Mouse (Mus musculus): Measurements from ENCODE around the gene Zfp108. TPM values are rescaled to one million over a fixed set of nuclear protein-coding genes. Genes with fewer than 3 reads are reported as not detected.

Zfp108 gene
- polyA plus RNA-seq, 1 experiment: 0.38 TPM

DNA sequence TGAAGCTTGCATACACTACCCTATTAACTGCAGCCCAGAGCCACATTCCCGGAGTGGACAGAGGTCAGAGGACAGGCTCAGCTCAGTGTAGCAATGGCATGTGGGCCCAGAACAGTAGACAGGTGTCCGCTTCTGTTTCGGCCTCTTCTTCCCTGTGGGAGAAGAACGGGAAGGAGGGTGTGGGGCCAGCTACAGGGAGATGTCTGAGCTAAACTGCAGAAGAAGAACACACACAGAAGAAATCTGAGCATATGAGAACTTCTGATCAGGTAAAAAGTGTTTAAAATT is 26.2 kb downstream of the Zfp108 start:
- Histone ChIP-seq H3ac (ENCODE audit: control insufficient read depth, insufficient read length) (no peak overlapping the region), H3K27me3 (ENCODE audit: control insufficient read depth, insufficient read depth, insufficient read length) (peaks cover 5% of the 10 kb centered on the region), H3K36me3 (ENCODE audit: control insufficient read depth, insufficient read depth) (no peaks in the 10 kb centered on the region), H3K4me2 (ENCODE audit: low read depth) (no peak overlapping the region), H3K4me3 (no peak overlapping the region), H3K79me2 (ENCODE audit: control insufficient read depth, insufficient read depth) (no peaks in the 10 kb centered on the region)
- TF ChIP-seq TCF12 (IDR thresholded peaks at IDR 0.05; ENCODE audit: insufficient read depth, poor library complexity, severe bottlenecking) (no peak), MAX (IDR thresholded peaks at IDR 0.05; ENCODE audit: low read depth) (no peak), E2F4 (IDR thresholded peaks at IDR 0.05; ENCODE audit: insufficient read depth) (no peak), REST (IDR thresholded peaks at IDR 0.05; ENCODE audit: insufficient read depth, insufficient read length) (no peak), POLR2A (IDR thresholded peaks at IDR 0.05; ENCODE audit: insufficient read length, low read depth) (no peak), MYOD1 (IDR thresholded peaks at IDR 0.05; ENCODE audit: control insufficient read depth in 1 of 3, insufficient read length in 2 of 3, low read depth in 2 of 3) (no peak), TCF3 (IDR thresholded peaks at IDR 0.05; ENCODE audit: insufficient read length, low read depth) (no peak), POLR2AphosphoS2 (IDR thresholded peaks at IDR 0.05; ENCODE audit: insufficient read length, low read depth) (no peak), CEBPB (IDR thresholded peaks at IDR 0.05; ENCODE audit: insufficient read depth, poor library complexity, severe bottlenecking) (no peak), USF1 (IDR thresholded peaks at IDR 0.05; ENCODE audit: low read depth) (no peak), SRF (IDR thresholded peaks at IDR 0.05; ENCODE audit: control insufficient read depth, insufficient read length, low read depth) (no peak), MYOG (IDR thresholded peaks at IDR 0.05; ENCODE audit: control insufficient read depth in 1 of 3, insufficient read depth in 1 of 3, insufficient read length in 2 of 3, low read depth in 2 of 3) (no peak)

DNA sequence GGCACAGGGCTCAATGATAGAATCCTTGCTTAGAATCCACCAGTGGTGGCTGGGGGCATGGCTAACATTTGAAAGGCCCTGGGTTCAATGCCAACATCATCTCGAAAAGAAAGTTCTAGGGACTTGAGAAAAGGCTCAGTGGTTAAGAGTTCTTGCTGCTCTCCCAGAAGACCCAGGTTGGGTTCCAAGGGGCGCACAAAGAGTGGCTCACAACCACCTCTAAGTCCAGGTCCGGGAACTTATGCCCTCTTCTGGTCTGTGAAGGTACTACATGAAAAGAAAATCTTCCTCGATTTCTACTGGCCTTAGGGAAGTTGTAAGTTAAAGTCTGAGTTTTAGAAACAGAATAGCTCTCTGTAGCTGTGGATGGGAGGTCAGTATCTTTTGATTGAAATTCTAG is 31.5 kb downstream of the Zfp108 start:
- Histone ChIP-seq H3K4me3 (no peak overlapping the region), H3K79me2 (ENCODE audit: control insufficient read depth, insufficient read depth) (no peaks in the 10 kb centered on the region), H3ac (ENCODE audit: control insufficient read depth, insufficient read length) (no peak overlapping the region), H3K4me2 (ENCODE audit: low read depth) (no peak overlapping the region), H3K36me3 (ENCODE audit: control insufficient read depth, insufficient read depth) (no peaks in the 10 kb centered on the region), H3K27me3 (ENCODE audit: control insufficient read depth, insufficient read depth, insufficient read length) (no peaks in the 10 kb centered on the region)
- no peak for TF ChIP-seq CEBPB (IDR thresholded peaks at IDR 0.05; ENCODE audit: insufficient read depth, poor library complexity, severe bottlenecking)
- no peak for TF ChIP-seq USF1 (IDR thresholded peaks at IDR 0.05; ENCODE audit: low read depth)
- no peak for TF ChIP-seq MYOG (IDR thresholded peaks at IDR 0.05; ENCODE audit: control insufficient read depth in 1 of 3, insufficient read depth in 1 of 3, insufficient read length in 2 of 3, low read depth in 2 of 3)
- TF ChIP-seq SRF (IDR thresholded peaks at IDR 0.05; ENCODE audit: control insufficient read depth, insufficient read length, low read depth): no peak
- TF ChIP-seq MYOD1 (IDR thresholded peaks at IDR 0.05; ENCODE audit: control insufficient read depth in 1 of 3, insufficient read length in 2 of 3, low read depth in 2 of 3): no peak
- no peak for TF ChIP-seq TCF12 (IDR thresholded peaks at IDR 0.05; ENCODE audit: insufficient read depth, poor library complexity, severe bottlenecking)

DNA sequence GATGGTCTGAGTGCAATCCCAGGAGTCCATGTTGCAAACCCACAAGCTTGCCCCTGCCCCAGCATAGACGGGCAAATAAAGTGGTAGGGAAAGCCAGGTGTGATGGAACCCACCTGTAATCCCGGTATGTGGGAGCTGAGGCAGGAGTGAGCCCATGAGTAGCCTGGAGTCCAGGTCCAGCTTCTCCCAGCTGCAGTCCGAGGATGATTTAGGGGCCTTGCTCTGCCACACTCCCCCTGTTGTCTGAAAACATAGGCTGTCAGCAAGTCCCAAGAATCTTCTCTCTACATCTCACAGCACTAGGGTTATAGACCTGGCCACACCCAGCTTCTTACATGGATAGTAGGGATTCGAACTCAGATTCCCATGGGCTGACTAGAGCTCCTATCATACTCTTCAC is 32.3 kb downstream of the Zfp108 start:
- TF ChIP-seq USF1 (IDR thresholded peaks at IDR 0.05; ENCODE audit: low read depth) (no peak), TCF3 (IDR thresholded peaks at IDR 0.05; ENCODE audit: insufficient read length, low read depth) (no peak), MYOG (IDR thresholded peaks at IDR 0.05; ENCODE audit: control insufficient read depth in 1 of 3, insufficient read depth in 1 of 3, insufficient read length in 2 of 3, low read depth in 2 of 3) (no peak), MYOD1 (IDR thresholded peaks at IDR 0.05; ENCODE audit: control insufficient read depth in 1 of 3, insufficient read length in 2 of 3, low read depth in 2 of 3) (no peak), CEBPB (IDR thresholded peaks at IDR 0.05; ENCODE audit: insufficient read depth, poor library complexity, severe bottlenecking) (no peak), TCF12 (IDR thresholded peaks at IDR 0.05; ENCODE audit: insufficient read depth, poor library complexity, severe bottlenecking) (no peak), REST (IDR thresholded peaks at IDR 0.05; ENCODE audit: insufficient read depth, insufficient read length) (no peak), POLR2A (IDR thresholded peaks at IDR 0.05; ENCODE audit: insufficient read length, low read depth) (no peak), E2F4 (IDR thresholded peaks at IDR 0.05; ENCODE audit: insufficient read depth) (no peak), MAX (IDR thresholded peaks at IDR 0.05; ENCODE audit: low read depth) (no peak), POLR2AphosphoS2 (IDR thresholded peaks at IDR 0.05; ENCODE audit: insufficient read length, low read depth) (no peak), SRF (IDR thresholded peaks at IDR 0.05; ENCODE audit: control insufficient read depth, insufficient read length, low read depth) (no peak)
- H3ac ChIP-seq (ENCODE audit: control insufficient read depth, insufficient read length): no peak overlapping the region
- no peaks in the 10 kb centered on the region for H3K27me3 ChIP-seq (ENCODE audit: control insufficient read depth, insufficient read depth, insufficient read length)
- no peaks in the 10 kb centered on the region for H3K36me3 ChIP-seq (ENCODE audit: control insufficient read depth, insufficient read depth)
- H3K4me3 ChIP-seq: no peak overlapping the region
- H3K4me2 ChIP-seq (ENCODE audit: low read depth): no peak overlapping the region
- no peaks in the 10 kb centered on the region for H3K79me2 ChIP-seq (ENCODE audit: control insufficient read depth, insufficient read depth)

DNA sequence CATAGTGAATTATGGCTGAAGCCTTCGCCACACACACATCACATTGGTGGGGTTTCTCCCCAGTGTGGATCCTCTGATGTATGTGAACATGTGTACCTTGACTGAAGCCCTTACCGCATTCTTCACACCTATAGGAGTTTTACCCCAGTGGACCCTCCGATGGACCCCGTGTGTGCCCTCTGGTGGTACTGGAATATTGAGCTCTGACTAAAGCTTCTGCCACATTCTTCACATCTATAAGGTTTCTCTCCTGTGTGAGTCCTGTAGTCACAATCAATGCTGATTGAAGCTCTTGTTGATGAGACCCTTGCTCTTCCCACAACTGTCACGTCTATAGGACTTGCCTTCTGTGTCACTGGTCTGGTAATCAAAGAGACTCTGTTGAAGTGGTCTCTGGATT is 33.1 kb downstream of the Zfp108 start:
- H3K4me2 ChIP-seq (ENCODE audit: low read depth): no peak overlapping the region
- no peaks in the 10 kb centered on the region for H3K79me2 ChIP-seq (ENCODE audit: control insufficient read depth, insufficient read depth)
- no peak for TF ChIP-seq TCF12 (IDR thresholded peaks at IDR 0.05; ENCODE audit: insufficient read depth, poor library complexity, severe bottlenecking)
- TF ChIP-seq POLR2AphosphoS2 (IDR thresholded peaks at IDR 0.05; ENCODE audit: insufficient read length, low read depth): no peak
- TF ChIP-seq CEBPB (IDR thresholded peaks at IDR 0.05; ENCODE audit: insufficient read depth, poor library complexity, severe bottlenecking): no peak
- TF ChIP-seq USF1 (IDR thresholded peaks at IDR 0.05; ENCODE audit: low read depth): no peak
- no peak for TF ChIP-seq TCF3 (IDR thresholded peaks at IDR 0.05; ENCODE audit: insufficient read length, low read depth)
- no peak for TF ChIP-seq E2F4 (IDR thresholded peaks at IDR 0.05; ENCODE audit: insufficient read depth)
- no peak for TF ChIP-seq MYOD1 (IDR thresholded peaks at IDR 0.05; ENCODE audit: control insufficient read depth in 1 of 3, insufficient read length in 2 of 3, low read depth in 2 of 3)
- no peak for TF ChIP-seq REST (IDR thresholded peaks at IDR 0.05; ENCODE audit: insufficient read depth, insufficient read length)
- no peak for TF ChIP-seq MAX (IDR thresholded peaks at IDR 0.05; ENCODE audit: low read depth)
- TF ChIP-seq POLR2A (IDR thresholded peaks at IDR 0.05; ENCODE audit: insufficient read length, low read depth): no peak
- no peak for TF ChIP-seq SRF (IDR thresholded peaks at IDR 0.05; ENCODE audit: control insufficient read depth, insufficient read length, low read depth)
- TF ChIP-seq MYOG (IDR thresholded peaks at IDR 0.05; ENCODE audit: control insufficient read depth in 1 of 3, insufficient read depth in 1 of 3, insufficient read length in 2 of 3, low read depth in 2 of 3): no peak
- H3K27me3 ChIP-seq (ENCODE audit: control insufficient read depth, insufficient read depth, insufficient read length): no peaks in the 10 kb centered on the region
- H3K4me3 ChIP-seq: no peak overlapping the region
- H3K36me3 ChIP-seq (ENCODE audit: control insufficient read depth, insufficient read depth): no peaks in the 10 kb centered on the region
- H3ac ChIP-seq (ENCODE audit: control insufficient read depth, insufficient read length): no peak overlapping the region

DNA sequence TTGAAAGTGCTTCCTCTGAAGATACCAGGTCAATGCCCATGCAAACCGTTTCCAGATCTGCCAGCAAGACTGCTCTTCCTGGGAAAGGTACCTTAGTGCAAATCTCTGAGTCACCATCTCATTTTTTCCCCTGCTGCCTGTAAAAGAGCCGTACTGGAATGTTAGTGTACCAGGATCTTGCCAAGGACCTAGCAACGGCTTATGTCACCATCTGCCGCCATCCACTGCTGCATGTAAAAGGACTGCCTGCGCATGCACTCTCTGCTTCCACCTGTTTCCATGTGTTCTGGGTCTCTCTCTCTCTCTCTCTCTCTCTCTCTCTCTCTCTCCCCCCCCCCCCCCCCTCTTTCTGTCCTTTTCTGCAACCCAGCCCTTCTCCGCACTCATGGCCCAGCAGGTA is 33.9 kb downstream of the Zfp108 start:
- H3K4me3 ChIP-seq: no peak overlapping the region
- no peak overlapping the region for H3K4me2 ChIP-seq (ENCODE audit: low read depth)
- no peaks in the 10 kb centered on the region for H3K36me3 ChIP-seq (ENCODE audit: control insufficient read depth, insufficient read depth)
- H3K27me3 ChIP-seq (ENCODE audit: control insufficient read depth, insufficient read depth, insufficient read length): no peaks in the 10 kb centered on the region
- TF ChIP-seq MYOD1 (IDR thresholded peaks at IDR 0.05; ENCODE audit: control insufficient read depth in 1 of 3, insufficient read length in 2 of 3, low read depth in 2 of 3) (no peak), CEBPB (IDR thresholded peaks at IDR 0.05; ENCODE audit: insufficient read depth, poor library complexity, severe bottlenecking) (no peak), SRF (IDR thresholded peaks at IDR 0.05; ENCODE audit: control insufficient read depth, insufficient read length, low read depth) (no peak), POLR2A (IDR thresholded peaks at IDR 0.05; ENCODE audit: insufficient read length, low read depth) (no peak), TCF12 (IDR thresholded peaks at IDR 0.05; ENCODE audit: insufficient read depth, poor library complexity, severe bottlenecking) (no peak), USF1 (IDR thresholded peaks at IDR 0.05; ENCODE audit: low read depth) (no peak), E2F4 (IDR thresholded peaks at IDR 0.05; ENCODE audit: insufficient read depth) (no peak), REST (IDR thresholded peaks at IDR 0.05; ENCODE audit: insufficient read depth, insufficient read length) (no peak), TCF3 (IDR thresholded peaks at IDR 0.05; ENCODE audit: insufficient read length, low read depth) (no peak), MAX (IDR thresholded peaks at IDR 0.05; ENCODE audit: low read depth) (no peak), POLR2AphosphoS2 (IDR thresholded peaks at IDR 0.05; ENCODE audit: insufficient read length, low read depth) (no peak), MYOG (IDR thresholded peaks at IDR 0.05; ENCODE audit: control insufficient read depth in 1 of 3, insufficient read depth in 1 of 3, insufficient read length in 2 of 3, low read depth in 2 of 3) (no peak)
- no peaks in the 10 kb centered on the region for H3K79me2 ChIP-seq (ENCODE audit: control insufficient read depth, insufficient read depth)
- no peak overlapping the region for H3ac ChIP-seq (ENCODE audit: control insufficient read depth, insufficient read length)
